Mouse (Mus musculus) forebrain, embryonic 14.5 days (tissue): ENCODE data around the gene Ovol3. TPM values are rescaled to one million over a fixed set of nuclear protein-coding genes. Genes with fewer than 3 reads are reported as not detected.
A peak's percentile ranks its signal among the peaks of the same experiment; 100 is the strongest.

Experiments used
- ATAC-seq: fragments of 200-750 bp; cut with Nextera tagmentation; 2 replicates; pipeline ENCODE4 v1.8.0; 2017; ENCODE audit warnings: mild to moderate bottlenecking, moderate library complexity
- DNase-seq: peaks from one replicate; pipeline ENCODE4 v3.0.0-alpha.2; 2015; ENCODE audit warnings: low spot score
- H3K27ac ChIP-seq: fragments of 300-500 bp; sonication (generic); 2 replicates; pipeline ENCODE4 v1.5.1; 2014; ENCODE audit warnings: low read depth, mild to moderate bottlenecking, control low read depth, low read length, moderate library complexity
- H3K27me3 ChIP-seq: fragments of 300-500 bp; sonication (generic); replicated peaks from 2 replicates; pipeline ENCODE4 v1.6.1; 2014; ENCODE audit warnings: low read length, control low read depth, mixed read lengths; ENCODE audit not compliant: control insufficient read depth, insufficient read depth
- H3K36me3 ChIP-seq: fragments of 300-500 bp; sonication (generic); 2 replicates; pipeline ENCODE4 v1.6.1; 2014; ENCODE audit warnings: low read length, control low read depth; ENCODE audit not compliant: control insufficient read depth, insufficient read depth
- H3K4me1 ChIP-seq: fragments of 300-500 bp; sonication (generic); 2 replicates; pipeline ENCODE4 v1.6.1; 2014; ENCODE audit warnings: antibody characterized with exemption, low read length, control low read depth; ENCODE audit not compliant: control insufficient read depth, insufficient read depth
- H3K4me2 ChIP-seq: fragments of 300-500 bp; sonication (generic); 2 replicates; pipeline ENCODE4 v1.6.1; 2014; ENCODE audit warnings: mild to moderate bottlenecking, control low read depth, low read length
- H3K4me3 ChIP-seq: fragments of 300-500 bp; sonication (generic); 2 replicates; pipeline ENCODE4 v1.5.1; 2014; ENCODE audit warnings: low read depth, low read length, control low read depth
- H3K9ac ChIP-seq: fragments of 300-500 bp; sonication (generic); 2 replicates; pipeline ENCODE4 v1.6.1; 2014; ENCODE audit warnings: mild to moderate bottlenecking, low read length, control low read depth, moderate library complexity
- H3K9me3 ChIP-seq: fragments of 300-500 bp; sonication (generic); replicated peaks from 2 replicates; pipeline ENCODE4 v1.6.1; 2016; ENCODE audit warnings: low read length, control low read depth, mixed read lengths; ENCODE audit not compliant: control insufficient read depth
- WGBS: fragments of 180-500 bp; shearing (Covaris S2); extraction: QIAGEN DNeasy Blood & Tissue Kit; methylation state at CpG from one replicate; pipeline ENCODE4 v1.1.7; 2014; 5-methylcytosine and 5-hydroxymethylcytosine counted together
- polyA plus RNA-seq: library from polyadenylated mRNA; unstranded; fragments of >200 nt; fragmentation: Nextera tagmentation; extraction: Ambion mirVana; gene quantifications from 2 replicates; pipeline ENCODE4 v1.2.1, GENCODE M21; 2014

Ovol3 gene
- not detected in 2 replicates for polyA plus RNA-seq

DNA sequence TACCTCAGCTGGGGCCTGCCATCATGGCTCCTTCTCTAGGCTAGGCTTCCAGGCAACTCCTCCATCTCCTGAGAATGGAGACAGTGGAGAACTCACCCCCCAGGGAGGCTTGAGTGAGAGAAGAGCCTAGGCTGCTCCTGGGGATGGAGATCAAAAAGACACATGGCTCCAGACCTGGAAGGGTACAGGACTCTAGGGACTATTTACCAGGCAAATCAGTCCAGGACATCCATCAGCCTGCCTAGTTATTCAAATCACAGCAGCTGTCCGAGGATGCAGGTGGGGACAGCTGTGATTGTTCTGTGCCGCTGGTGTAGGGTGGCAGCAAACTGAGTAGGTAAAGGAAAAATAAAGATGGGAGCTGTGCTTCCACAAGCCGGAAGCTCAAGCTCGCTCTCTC lies at the start of gene Ovol3:
TSS of gene Ovol3 (minus strand) at position 101 of the 400 bp plus-strand sequence.
- DNase-seq, result no peak
- no peak for ATAC-seq
- H3K4me3 ChIP-seq, result no peak within 1 kb of the TSS
- H3K27ac ChIP-seq, result no peak within 1 kb of the TSS
- peaks cover 10% of the 10 kb centered on the region for H3K4me1 ChIP-seq
- H3K4me2 ChIP-seq, result no peak within 1 kb of the TSS
- H3K36me3 ChIP-seq, result peaks cover 22% of the 10 kb centered on the region
- no peaks in the 10 kb centered on the region for H3K9me3 ChIP-seq
- no peaks in the 10 kb centered on the region for H3K27me3 ChIP-seq
- H3K9ac ChIP-seq, result no peak within 1 kb of the TSS
- 91% methylated on average over 4 of the region's 4 CpGs for WGBS

- Histone ChIP-seq H3K36me3 (no peaks in the 10 kb centered on the region), H3K4me3 (no peak overlapping the region), H3K27ac (no peak overlapping the region), H3K4me2 (no peak overlapping the region), H3K9me3 (no peaks in the 10 kb centered on the region), H3K27me3 (no peaks in the 10 kb centered on the region), H3K4me1 (no peaks in the 10 kb centered on the region), H3K9ac (no peak overlapping the region)
- WGBS, result 82% methylated on average over 7 of the region's 7 CpGs
- ATAC-seq (no peak), DNase-seq (no peak)
Measured at GRCm38 (mm10) chr7:30282740-30283139, 47.2 kb upstream of the Ovol3 start.

- 75% methylated on average over 4 of the region's 4 CpGs for WGBS
- Histone ChIP-seq H3K4me1 (no peaks in the 10 kb centered on the region), H3K9me3 (no peaks in the 10 kb centered on the region), H3K4me3 (no peak overlapping the region), H3K36me3 (no peaks in the 10 kb centered on the region), H3K27me3 (no peaks in the 10 kb centered on the region), H3K27ac (no peak overlapping the region; the same call in 1 of the 2 replicates), H3K9ac (no peak overlapping the region), H3K4me2 (no peak overlapping the region; the same call in 1 of the 2 replicates)
- DNase-seq, result no peak
- ATAC-seq, result no peak
Measured at GRCm38 (mm10) chr7:30281522-30281921, 46.0 kb upstream of the Ovol3 start.

DNA sequence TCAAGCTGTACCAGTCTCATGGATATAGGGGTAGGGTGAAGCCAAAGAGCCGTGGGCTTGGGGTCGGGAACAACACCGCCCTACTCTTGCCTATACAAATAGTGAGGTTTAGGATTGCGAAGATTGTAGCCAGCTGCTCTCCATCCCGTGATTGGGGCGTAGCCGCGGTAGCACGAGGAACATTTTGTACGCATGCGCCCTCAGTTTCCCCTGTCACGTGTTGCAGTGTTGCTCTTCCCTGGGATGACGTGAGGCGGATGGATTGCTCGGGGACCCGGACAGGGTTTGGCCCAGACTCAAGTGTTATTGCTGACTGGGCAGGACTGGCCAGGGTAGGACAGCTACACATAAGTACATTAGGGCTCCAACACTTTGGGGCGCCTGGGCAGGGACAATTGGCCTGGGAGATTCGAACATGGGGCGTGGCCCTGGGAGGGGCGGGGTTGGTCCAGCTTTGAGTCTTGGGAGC lies 45.2 kb upstream of the Ovol3 start:
- Histone ChIP-seq H3K9ac (peak overlapping the region; percentile 54), H3K4me2 (peak overlapping the region; percentile 86), H3K9me3 (no peaks in the 10 kb centered on the region), H3K27me3 (no peaks in the 10 kb centered on the region), H3K4me1 (no peaks in the 10 kb centered on the region), H3K27ac (peak overlapping the region; percentile 98), H3K4me3 (peak overlapping the region; percentile 74), H3K36me3 (no peaks in the 10 kb centered on the region)
- WGBS, result under 1% methylated on average over 20 of the region's 20 CpGs
- DNase-seq (peak; percentile 96), ATAC-seq (peak; percentile 88)

DNA sequence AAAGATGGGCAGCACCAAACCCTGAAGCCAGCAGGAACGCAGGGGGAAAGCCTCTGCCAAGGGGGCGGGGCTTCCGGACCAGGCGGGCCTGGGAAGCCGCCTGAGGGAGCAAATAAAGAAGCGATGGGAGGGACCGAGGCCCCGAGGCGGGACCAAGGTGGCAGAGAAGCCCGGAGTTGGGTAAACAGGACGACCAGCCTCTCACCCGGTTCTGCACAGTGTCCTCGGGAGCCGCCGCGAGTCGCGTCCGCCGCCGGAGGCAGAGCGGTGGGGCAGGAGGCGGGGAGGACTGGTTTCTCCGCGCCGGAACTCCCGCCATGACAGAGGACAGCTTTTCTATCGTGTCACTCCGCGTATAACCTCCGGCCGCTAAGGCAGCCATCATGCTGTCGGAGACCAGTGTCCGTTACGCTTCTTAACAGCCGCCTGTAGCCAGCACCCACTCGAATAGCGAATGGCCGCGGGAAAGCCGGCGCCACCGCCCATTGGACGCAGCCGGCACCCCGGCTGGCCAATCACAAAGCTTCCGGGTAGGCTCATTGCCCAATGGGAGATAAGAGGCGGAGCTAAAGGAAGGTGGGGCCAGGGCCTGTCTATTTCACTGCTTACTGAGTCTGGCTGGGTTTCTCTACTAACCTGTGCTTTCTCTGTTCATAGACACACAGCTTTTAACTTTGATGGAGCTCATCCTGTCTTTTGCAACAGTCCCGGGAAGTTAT lies 44.6 kb upstream of the Ovol3 start, which contains the start of the genes Thap8 and Wdr62:
TSS of gene Thap8 (plus strand) at position 144 of the 719 bp plus-strand sequence.
TSS of gene Wdr62 (minus strand) at position 469 of the 719 bp plus-strand sequence.
- under 1% methylated on average over 38 of the region's 49 CpGs for WGBS

GRCm38 (mm10) chr7:30279536-30279935 lies 44.0 kb upstream of the Ovol3 start:
- no peaks in the 10 kb centered on the region for H3K9me3 ChIP-seq
- H3K4me2 ChIP-seq, result peak overlapping the region; percentile 86
- peak overlapping the region; percentile 74 for H3K4me3 ChIP-seq
- no peaks in the 10 kb centered on the region for H3K4me1 ChIP-seq
- H3K27me3 ChIP-seq, result no peaks in the 10 kb centered on the region
- ATAC-seq (peak; percentile 15; the same call in 1 of the 2 replicates), DNase-seq (no peak)
- 0% methylated on average over 6 of the region's 6 CpGs for WGBS
- no peak overlapping the region; the same call in 1 of the 2 replicates for H3K27ac ChIP-seq
- H3K36me3 ChIP-seq, result no peaks in the 10 kb centered on the region
- peak overlapping the region; percentile 59 for H3K9ac ChIP-seq

More for the DNA sequence above, 44.6 kb upstream of the Ovol3 start, which contains the start of the genes Thap8 and Wdr62:
- Histone ChIP-seq H3K9ac (peak within 1 kb of the TSS; percentile 59), H3K9me3 (no peaks in the 10 kb centered on the region), H3K27ac (peak within 1 kb of the TSS; percentile 98), H3K27me3 (no peaks in the 10 kb centered on the region), H3K36me3 (no peaks in the 10 kb centered on the region), H3K4me1 (no peaks in the 10 kb centered on the region), H3K4me3 (peak within 1 kb of the TSS; percentile 74), H3K4me2 (peak within 1 kb of the TSS; percentile 86)
- DNase-seq, result peak; percentile 98
- peak; percentile 97 for ATAC-seq

DNA sequence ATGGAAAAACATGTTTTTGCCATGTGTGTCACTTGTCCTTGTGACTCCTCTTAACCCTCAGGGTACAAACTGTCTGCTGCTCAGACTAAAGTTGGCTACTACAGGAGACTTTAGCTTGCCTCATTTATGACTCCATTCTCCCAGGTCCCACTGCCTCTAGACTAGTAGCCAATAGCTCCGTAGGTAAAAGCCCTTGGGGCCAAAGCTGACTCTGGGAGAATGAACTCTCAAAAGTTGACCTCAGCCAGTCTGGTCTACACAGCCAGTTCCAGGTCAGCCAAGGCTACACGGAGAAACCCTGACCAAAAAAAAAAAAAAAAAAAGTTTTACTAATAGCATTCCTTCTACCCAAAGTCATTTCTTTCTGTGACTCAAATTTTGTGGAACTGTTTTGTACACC lies 43.4 kb upstream of the Ovol3 start:
- H3K27me3 ChIP-seq, result no peaks in the 10 kb centered on the region
- WGBS, result 54% methylated on average over 2 of the region's 2 CpGs
- no peak for DNase-seq
- H3K4me2 ChIP-seq, result peak overlapping the region; percentile 86
- no peaks in the 10 kb centered on the region for H3K9me3 ChIP-seq
- no peak overlapping the region; the same call in 1 of the 2 replicates for H3K9ac ChIP-seq
- H3K27ac ChIP-seq, result no peak overlapping the region
- no peak overlapping the region for H3K4me3 ChIP-seq
- ATAC-seq, result no peak
- no peaks in the 10 kb centered on the region for H3K36me3 ChIP-seq
- H3K4me1 ChIP-seq, result no peaks in the 10 kb centered on the region

DNA sequence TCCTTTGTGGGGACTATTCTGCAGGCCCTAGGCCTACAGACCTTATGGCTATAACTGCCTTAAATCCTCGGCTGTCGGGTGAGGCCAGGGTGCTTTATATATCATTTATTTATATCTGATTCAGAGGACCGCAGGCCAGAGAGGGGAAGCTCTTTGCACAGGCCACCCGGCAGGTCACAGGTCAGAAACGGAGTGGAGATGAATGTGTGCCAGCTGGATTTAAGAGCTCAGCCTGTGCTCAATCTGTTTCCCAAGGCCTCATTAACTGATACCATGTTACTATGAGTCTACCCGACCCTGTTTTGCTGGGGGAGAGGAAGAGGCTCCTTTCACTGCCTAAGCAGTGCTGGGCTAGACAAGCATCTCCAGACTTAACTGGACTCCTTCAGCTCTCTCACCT lies 38.9 kb upstream of the Ovol3 start:
- DNase-seq, result no peak
- Histone ChIP-seq H3K9me3 (no peaks in the 10 kb centered on the region), H3K9ac (no peak overlapping the region), H3K4me2 (no peak overlapping the region), H3K4me1 (no peaks in the 10 kb centered on the region), H3K4me3 (no peak overlapping the region), H3K27ac (no peak overlapping the region), H3K36me3 (0 out of 2 replicates have a peak, but pooled peaks cover 9% of the 10 kb centered on the region), H3K27me3 (no peaks in the 10 kb centered on the region)
- ATAC-seq, result no peak
- WGBS, result 87% methylated on average over 6 of the region's 6 CpGs

- ATAC-seq, result no peak
- no peaks in the 10 kb centered on the region for H3K4me1 ChIP-seq
- no peaks in the 10 kb centered on the region for H3K9me3 ChIP-seq
- H3K27me3 ChIP-seq, result no peaks in the 10 kb centered on the region
- no peak overlapping the region for H3K9ac ChIP-seq
- DNase-seq, result no peak
- no peak overlapping the region for H3K4me3 ChIP-seq
- H3K27ac ChIP-seq, result no peak overlapping the region
- H3K4me2 ChIP-seq, result no peak overlapping the region
- WGBS, result 90% methylated on average over 4 of the region's 4 CpGs
- peaks cover 23% of the 10 kb centered on the region for H3K36me3 ChIP-seq
Measured at GRCm38 (mm10) chr7:30269641-30270040, 34.1 kb upstream of the Ovol3 start.
